8 mouse cellular contexts compared by ENCODE assay signal in the genomic region with DNA sequence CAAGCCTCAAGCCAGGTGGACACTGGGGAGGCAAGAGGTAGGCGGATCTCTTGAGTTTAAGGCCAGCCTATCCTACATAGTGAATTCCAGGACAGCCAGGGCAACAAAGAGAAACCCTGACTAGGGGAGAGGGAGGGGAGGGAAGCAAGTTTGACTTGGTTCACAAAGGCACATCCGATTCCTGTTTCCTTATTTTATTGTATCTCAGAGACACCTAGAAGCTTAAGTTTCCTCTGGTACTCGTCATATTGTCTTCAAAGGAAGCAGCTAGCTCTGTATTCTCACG. TPM values are rescaled to one million over a fixed set of nuclear protein-coding genes. Genes with fewer than 3 reads are reported as not detected.
DNase-seq lines count a peak whose midpoint lies in the region; ATAC-seq and TF ChIP-seq lines count a peak whose summit lies in the region.

No protein-coding gene starts in this region.

- H3K79me2 ChIP-seq in CH12.LX (replicated peaks; ENCODE audit: control insufficient read depth, extremely low read depth, insufficient read depth, poor library complexity, severe bottlenecking): peaks cover 20% of the 10 kb centered on the region

- no peak for DNase-seq in heart, postnatal 36 days
- no peak for DNase-seq in CH12.LX (ENCODE audit: extremely low read depth)
- DNase-seq in forebrain, embryonic 14.5 days (ENCODE audit: low spot score): no peak
- DNase-seq in liver, embryonic 13.5 days: no peak
- DNase-seq in right cerebral cortex, postnatal 14 days: no peak
- DNase-seq in frontal cortex, postnatal 10 days (ENCODE audit: low spot score in 2 of 2): no peak
- DNase-seq in right cerebral cortex, adult 2 months (ENCODE audit: low spot score in 2 of 2): no peak

- TF ChIP-seq EP300 in CH12.LX (IDR thresholded peaks at IDR 0.05; ENCODE audit: low read length): no peak

- in situ Hi-C loops in CH12.LX (cut with MboI; ENCODE audit: low pct_ligation_motif_present, low pct_unique_long_range_greater_than_20kb, low sequenced_read_pairs): no loop called here

- no peak for TF ChIP-seq CTCF in CH12.LX (conservative IDR thresholded peaks at IDR 0.05 in 1 of 2, IDR thresholded peaks at IDR 0.05 in 1 of 2; ENCODE audit: low read depth in 2 of 2, low read length in 2 of 2)

- ATAC-seq in heart, embryonic 12.5 days (ENCODE audit: insufficient number of reproducible peaks, low FRiP score): no peak
- no peak for ATAC-seq in forebrain, embryonic 14.5 days
- no peak for ATAC-seq in liver, embryonic 13.5 days (ENCODE audit: low read depth)

- peak overlapping the region; percentile 86 for H3K4me3 ChIP-seq in heart, embryonic 12.5 days
- peak overlapping the region; percentile 71 to 92 (median 92) for H3K4me3 ChIP-seq in CH12.LX (replicated peaks in 1 of 3; ENCODE audit: low read depth in 2 of 3, low read length in 2 of 3, poor library complexity in 1 of 3)
- peak overlapping the region; percentile 79 for H3K4me3 ChIP-seq in forebrain, embryonic 14.5 days (ENCODE audit: low read depth, low read length)
- H3K4me3 ChIP-seq in liver, embryonic 13.5 days (replicated peaks): peak overlapping the region; percentile 84

- no peak; the same call in 1 of the 2 replicates for TF ChIP-seq POLR2A in CH12.LX (IDR thresholded peaks at IDR 0.05; ENCODE audit: low read depth, low read length)

- peaks cover 36% of the 10 kb centered on the region for H3K36me3 ChIP-seq in heart, embryonic 12.5 days
- peaks cover 17 to 47% of the 10 kb centered on the region in 2 experiments for H3K36me3 ChIP-seq in CH12.LX (replicated peaks in 1 of 2; ENCODE audit: control insufficient read depth in 1 of 2, insufficient read depth in 1 of 2, low read length in 1 of 2)
- H3K36me3 ChIP-seq in forebrain, embryonic 14.5 days (ENCODE audit: control insufficient read depth, insufficient read depth, low read length): peaks cover 42% of the 10 kb centered on the region
- peaks cover 31% of the 10 kb centered on the region for H3K36me3 ChIP-seq in liver, embryonic 13.5 days

- dilution Hi-C loops in CH12.LX (cut with MboI; ENCODE audit: extremely low pct_ligation_motif_present, extremely low pct_unique_long_range_greater_than_20kb, low sequenced_read_pairs): no loop called here

- H3K4me1 ChIP-seq in heart, embryonic 12.5 days (replicated peaks): peaks cover 49% of the 10 kb centered on the region
- H3K4me1 ChIP-seq in CH12.LX (ENCODE audit: control insufficient read depth in 1 of 2, insufficient read depth in 2 of 2): peaks cover 8 to 29% of the 10 kb centered on the region in 2 experiments; a peak in 3 of 4 replicates
- peaks cover 27% of the 10 kb centered on the region for H3K4me1 ChIP-seq in forebrain, embryonic 14.5 days (ENCODE audit: control insufficient read depth, insufficient read depth, low read length)
- H3K4me1 ChIP-seq in liver, embryonic 13.5 days (replicated peaks): peaks cover 60% of the 10 kb centered on the region

- H3K27me3 ChIP-seq in heart, embryonic 12.5 days (replicated peaks): no peaks in the 10 kb centered on the region
- H3K27me3 ChIP-seq in CH12.LX (replicated peaks): no peaks in the 10 kb centered on the region
- no peaks in the 10 kb centered on the region for H3K27me3 ChIP-seq in forebrain, embryonic 14.5 days (replicated peaks; ENCODE audit: control insufficient read depth, insufficient read depth, low read length)
- H3K27me3 ChIP-seq in liver, embryonic 13.5 days: no peaks in the 10 kb centered on the region

- H3K9me3 ChIP-seq in heart, embryonic 12.5 days (replicated peaks): no peaks in the 10 kb centered on the region
- no peaks in the 10 kb centered on the region for H3K9me3 ChIP-seq in CH12.LX (replicated peaks; ENCODE audit: low read length)
- H3K9me3 ChIP-seq in forebrain, embryonic 14.5 days (replicated peaks; ENCODE audit: control insufficient read depth, low read length): no peaks in the 10 kb centered on the region
- H3K9me3 ChIP-seq in liver, embryonic 13.5 days (replicated peaks): no peaks in the 10 kb centered on the region

- TF ChIP-seq RAD21 in CH12.LX (IDR thresholded peaks at IDR 0.05; ENCODE audit: low read depth, low read length): no peak

- peak overlapping the region; percentile 94 for H3K27ac ChIP-seq in heart, embryonic 12.5 days (ENCODE audit: poor library complexity, severe bottlenecking)
- peak overlapping the region; percentile 43 for H3K27ac ChIP-seq in CH12.LX (ENCODE audit: insufficient read depth, low read depth)
- 0 out of 2 replicates have a peak overlapping the region, but pooled peaks have one; percentile 22 for H3K27ac ChIP-seq in forebrain, embryonic 14.5 days (ENCODE audit: low read depth, low read length)
- H3K27ac ChIP-seq in liver, embryonic 13.5 days: peak overlapping the region; percentile 80

- intact Hi-C loops in heart, postnatal 36 days (cut with DNase I): loop anchor here (2.0 to 5.0 kb wide), 2 partner anchors 76 to 137 kb away; a partner anchor contains a TSS

- H3K4me2 ChIP-seq in heart, embryonic 12.5 days: peak overlapping the region; percentile 84
- H3K4me2 ChIP-seq in CH12.LX (ENCODE audit: insufficient read depth, low read depth, poor library complexity, severe bottlenecking): peak overlapping the region; percentile 87
- H3K4me2 ChIP-seq in forebrain, embryonic 14.5 days (ENCODE audit: low read length): peak overlapping the region; percentile 85
- peak overlapping the region; percentile 87 for H3K4me2 ChIP-seq in liver, embryonic 13.5 days

- H3K9ac ChIP-seq in heart, embryonic 12.5 days: peak overlapping the region; percentile 65
- peak overlapping the region; percentile 69 for H3K9ac ChIP-seq in CH12.LX (ENCODE audit: insufficient read depth, low read depth)
- peak overlapping the region; percentile 64 for H3K9ac ChIP-seq in forebrain, embryonic 14.5 days (ENCODE audit: low read length)
- H3K9ac ChIP-seq in liver, embryonic 13.5 days: peak overlapping the region; percentile 88

- 21% methylated on average over 4 of the region's 4 CpGs for WGBS in heart, embryonic 12.5 days
- 22% methylated on average over 4 of the region's 4 CpGs for WGBS in forebrain, embryonic 14.5 days
- 27% methylated on average over 4 of the region's 4 CpGs for WGBS in liver, embryonic 13.5 days (ENCODE audit: insufficient replicate concordance)

TF ChIP-seq in CH12.LX, 34 proteins besides CTCF, POLR2A, EP300 and RAD21:
- no peak for TF ChIP-seq GABPA (IDR thresholded peaks at IDR 0.05; ENCODE audit: insufficient replicate concordance, low read depth, low read length)

RNA-seq across cellular contexts. Expression of a gene that starts 0.8 kb away (rescaled TPM):
- 57.3 and 57.9 TPM in 2 replicates for polyA plus RNA-seq in heart, embryonic 12.5 days (2016; fragmentation: Nextera tagmentation; extraction: Ambion mirVana)
- 10 to 100 TPM; 44.6 to 49.6 TPM for total RNA-seq in heart, postnatal 36 days (2021)
- 43.7 and 45.8 TPM in 2 replicates for total RNA-seq in CH12.LX (2012; rRNA removed)
- total RNA-seq in CH12.LX (2014; rRNA removed): 40.3 and 46.9 TPM in 2 replicates
- 123 and 147 TPM in 2 replicates for polyA plus RNA-seq in CH12.LX (2012; ENCODE audit: insufficient read length, low read depth)
- polyA plus RNA-seq in forebrain, embryonic 14.5 days (2014; fragmentation: Nextera tagmentation; extraction: Ambion mirVana): 147 and 180 TPM in 2 replicates
- polyA plus RNA-seq in liver, embryonic 13.5 days (2015; fragmentation: Nextera tagmentation; extraction: Ambion mirVana): 57.3 and 64.4 TPM in 2 replicates

RNA-seq across cellular contexts. Expression of a gene that starts 1.0 kb away (rescaled TPM):
- polyA plus RNA-seq in heart, embryonic 12.5 days (2016; fragmentation: Nextera tagmentation; extraction: Ambion mirVana): 27.7 and 29.9 TPM in 2 replicates
- total RNA-seq in heart, postnatal 36 days (2021): 10 to 100 TPM; 16.3 to 18.3 TPM
- total RNA-seq in CH12.LX (2012; rRNA removed) (19.9 and 20.1 TPM in 2 replicates), CH12.LX (2014; rRNA removed) (15.3 and 15.9 TPM in 2 replicates)
- 17.4 TPM in 2 replicates for polyA plus RNA-seq in CH12.LX (2012; ENCODE audit: insufficient read length, low read depth)
- polyA plus RNA-seq in forebrain, embryonic 14.5 days (2014; fragmentation: Nextera tagmentation; extraction: Ambion mirVana): 94.2 and 107 TPM in 2 replicates
- polyA plus RNA-seq in liver, embryonic 13.5 days (2015; fragmentation: Nextera tagmentation; extraction: Ambion mirVana): 9.0 and 10.7 TPM in 2 replicates

RNA-seq across cellular contexts. Expression of a gene that starts 9.5 kb away (rescaled TPM):
- 0.28 and 0.42 TPM in 2 replicates for polyA plus RNA-seq in heart, embryonic 12.5 days (2016; fragmentation: Nextera tagmentation; extraction: Ambion mirVana)
- total RNA-seq in heart, postnatal 36 days (2021): not detected
- total RNA-seq in CH12.LX (2012; rRNA removed): 0.21 TPM in 1 of 2 replicates, not detected in the other
- not detected in 2 replicates for total RNA-seq in CH12.LX (2014; rRNA removed)
- 0.11 TPM in 1 of 2 replicates, not detected in the other for polyA plus RNA-seq in CH12.LX (2012; ENCODE audit: insufficient read length, low read depth)
- not detected in 2 replicates for polyA plus RNA-seq in forebrain, embryonic 14.5 days (2014; fragmentation: Nextera tagmentation; extraction: Ambion mirVana)
- polyA plus RNA-seq in liver, embryonic 13.5 days (2015; fragmentation: Nextera tagmentation; extraction: Ambion mirVana): 30.5 and 32.8 TPM in 2 replicates

RNA-seq across cellular contexts. Expression of a gene that starts 33.6 kb away (rescaled TPM):
- 10.6 and 11.3 TPM in 2 replicates for polyA plus RNA-seq in heart, embryonic 12.5 days (2016; fragmentation: Nextera tagmentation; extraction: Ambion mirVana)
- total RNA-seq in heart, postnatal 36 days (2021): 10 to 100 TPM; 41.2 to 43.2 TPM
- total RNA-seq in CH12.LX (2012; rRNA removed): 15.3 and 15.8 TPM in 2 replicates
- 3.5 and 4.3 TPM in 2 replicates for total RNA-seq in CH12.LX (2014; rRNA removed)
- polyA plus RNA-seq in CH12.LX (2012; ENCODE audit: insufficient read length, low read depth): 45.9 and 51.0 TPM in 2 replicates
- polyA plus RNA-seq in forebrain, embryonic 14.5 days (2014; fragmentation: Nextera tagmentation; extraction: Ambion mirVana): 6.8 and 10.3 TPM in 2 replicates
- 5.0 and 5.1 TPM in 2 replicates for polyA plus RNA-seq in liver, embryonic 13.5 days (2015; fragmentation: Nextera tagmentation; extraction: Ambion mirVana)

RNA-seq across cellular contexts. Expression of a gene that starts 41.7 kb away (rescaled TPM):
- polyA plus RNA-seq in heart, embryonic 12.5 days (2016; fragmentation: Nextera tagmentation; extraction: Ambion mirVana): 15.9 and 16.2 TPM in 2 replicates
- 100 to 1,000 TPM; 304 to 339 TPM for total RNA-seq in heart, postnatal 36 days (2021)
- total RNA-seq in CH12.LX (2012; rRNA removed): 8.4 and 11.1 TPM in 2 replicates
- 5.7 and 7.7 TPM in 2 replicates for total RNA-seq in CH12.LX (2014; rRNA removed)
- polyA plus RNA-seq in CH12.LX (2012; ENCODE audit: insufficient read length, low read depth): 8.6 and 12.1 TPM in 2 replicates
- 22.8 and 26.9 TPM in 2 replicates for polyA plus RNA-seq in forebrain, embryonic 14.5 days (2014; fragmentation: Nextera tagmentation; extraction: Ambion mirVana)
- 4.6 and 4.8 TPM in 2 replicates for polyA plus RNA-seq in liver, embryonic 13.5 days (2015; fragmentation: Nextera tagmentation; extraction: Ambion mirVana)

Comparison
In these comparisons a context has a peak if more than half of its experiments do, and no peak if none do; other contexts are left out.
1. H3K27ac ChIP-seq: peak in every context shown above with its lines; median percentile 94 in heart, embryonic 12.5 days; 80 in liver, embryonic 13.5 days; 43 in CH12.LX; 22 in forebrain, embryonic 14.5 days.
2. RNA of a gene that starts 9.5 kb away (polyA plus RNA-seq): 30.5 to 32.8 TPM in liver, embryonic 13.5 days; 0.28 to 0.42 TPM in heart, embryonic 12.5 days, 0.11 TPM in CH12.LX and not detected in forebrain, embryonic 14.5 days; every median in the first group is over 10 times any median in the second.
3. Peak in every context shown above with its lines, with median percentiles within 50 percentile points of each other: H3K4me2 ChIP-seq, H3K4me3 ChIP-seq and H3K9ac ChIP-seq.